Mouse (Mus musculus): ENCODE data around the gene Igsf1. TPM values are rescaled to one million over a fixed set of nuclear protein-coding genes. Genes with fewer than 3 reads are reported as not detected.

Gene Igsf1
- 11.1 TPM for polyA plus RNA-seq (2014; fragmentation: Illumina TruSeq; extraction: RNeasy Lipid Tissue Mini Kit (QIAGEN cat#74804); ENCODE audit: low read depth, low replicate concordance)

GRCm38 (mm10) chrX:49797213-49798019 lies at the start of gene Igsf1:
TSS of gene Igsf1 (minus strand) at chrX:49797749.

GRCm38 (mm10) chrX:49734959-49735358 lies 62.6 kb downstream of the Igsf1 start, which contains the start of gene Olfr1321:
TSS of gene Olfr1321 (minus strand) at chrX:49735059.

Other genes starting within 250 kb of the Igsf1 start
- not detected for gene Olfr1320, start 125.4 kb downstream of the Igsf1 start, polyA plus RNA-seq (2014; fragmentation: Illumina TruSeq; extraction: RNeasy Lipid Tissue Mini Kit (QIAGEN cat#74804); ENCODE audit: low read depth, low replicate concordance)
- gene Olfr1321, start 62.7 kb downstream of the Igsf1 start, polyA plus RNA-seq (2014; fragmentation: Illumina TruSeq; extraction: RNeasy Lipid Tissue Mini Kit (QIAGEN cat#74804); ENCODE audit: low read depth, low replicate concordance), result not detected
- gene Olfr1322, start 93.7 kb upstream of the Igsf1 start, polyA plus RNA-seq (2014; fragmentation: Illumina TruSeq; extraction: RNeasy Lipid Tissue Mini Kit (QIAGEN cat#74804); ENCODE audit: low read depth, low replicate concordance), result not detected
- not detected for gene Olfr1323, start 221.6 kb upstream of the Igsf1 start, polyA plus RNA-seq (2014; fragmentation: Illumina TruSeq; extraction: RNeasy Lipid Tissue Mini Kit (QIAGEN cat#74804); ENCODE audit: low read depth, low replicate concordance)

All from heart, adult 10 weeks (tissue).